Mouse (Mus musculus) retina, postnatal 1 day (tissue): Measurements from ENCODE around the gene Ppip5k1.
"Not testable (repeated sequence)": the region's sequence is repeated elsewhere in the genome, so short reads cannot be mapped to it uniquely, and the experiment has no call there.

Experiments used
- DNase-seq: peaks from one replicate; pipeline ENCODE4 v3.0.0-alpha.2; 2012

The Ppip5k1 gene

DNA sequence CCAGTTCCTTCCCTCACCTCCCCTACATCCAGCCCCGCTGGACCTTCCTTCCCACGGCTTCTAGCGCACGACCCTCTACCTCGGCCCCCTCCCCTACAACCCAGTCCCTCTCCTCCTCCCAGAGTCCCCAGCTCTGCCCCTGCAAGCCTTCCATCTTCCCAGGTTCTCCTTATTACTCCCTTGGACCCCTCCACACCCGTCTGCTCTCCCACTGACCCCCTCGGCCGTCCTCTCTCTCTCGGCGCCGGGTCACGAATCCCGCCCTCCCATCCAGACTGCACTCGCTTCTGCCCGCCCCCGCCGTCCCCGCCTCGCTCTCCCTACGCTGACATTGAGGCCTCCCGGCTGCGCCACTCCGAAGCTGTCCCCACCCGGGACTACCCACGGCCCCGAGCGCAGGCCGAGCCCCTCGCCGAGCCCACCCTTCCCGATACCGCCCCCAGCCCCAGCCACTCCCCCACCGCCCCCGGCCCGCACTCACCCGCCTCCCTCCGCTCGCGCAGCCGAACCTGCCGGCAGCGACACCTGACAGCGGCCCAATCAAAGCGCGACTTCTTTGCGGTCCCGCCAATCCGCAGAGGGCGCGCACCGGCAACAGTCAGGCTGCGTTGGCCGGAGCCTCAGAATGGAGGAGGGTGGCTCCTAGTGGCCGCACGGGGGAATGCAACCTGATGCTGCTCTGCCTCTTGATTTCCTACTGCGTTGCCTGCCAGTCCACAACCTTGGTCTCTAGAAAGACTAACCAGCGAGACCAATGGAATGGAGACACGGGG, at the start of gene Ppip5k1:
Ppip5k1 (minus strand) TSS at position 577 of the 773 bp plus-strand sequence.
- DNase-seq = peak; percentile 98

DNA sequence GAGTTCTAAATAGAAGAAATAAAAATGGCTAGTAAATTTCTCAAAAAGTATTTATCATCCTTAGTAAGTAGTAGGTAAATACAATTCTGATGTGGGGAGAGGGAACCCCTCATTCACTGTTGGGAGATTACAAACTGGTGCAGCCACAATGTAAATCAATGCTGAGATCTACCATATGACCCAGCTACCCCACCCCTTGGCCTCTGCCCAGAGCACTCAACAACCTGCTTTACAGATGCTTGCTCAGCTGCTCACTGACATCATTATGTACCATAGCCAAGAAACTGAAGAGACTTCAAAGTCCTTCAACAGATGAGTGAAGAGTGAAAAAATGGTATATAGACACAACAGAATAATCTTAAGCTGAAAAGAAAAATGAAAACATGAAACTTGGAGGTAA, 48.1 kb upstream of the Ppip5k1 start:
- no peak for DNase-seq

DNA sequence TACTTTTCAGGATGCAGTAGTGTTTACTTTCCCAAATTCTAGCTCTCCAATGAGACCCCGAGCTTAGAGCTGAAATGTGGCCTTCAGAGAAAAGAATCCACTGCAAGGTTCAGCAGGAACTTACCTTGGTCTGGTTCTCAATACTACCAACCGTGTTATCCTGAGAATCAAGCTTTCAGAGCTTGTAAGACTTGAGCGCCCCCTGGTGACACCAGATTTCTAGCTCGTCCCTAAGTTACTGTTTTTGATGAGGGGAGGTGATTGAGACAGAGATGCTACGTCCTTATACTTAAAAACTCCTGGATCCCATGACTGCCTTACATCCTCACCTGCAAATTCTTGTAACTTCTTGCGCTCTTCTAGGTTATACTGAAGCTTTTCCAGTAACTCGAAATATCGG, 41.4 kb upstream of the Ppip5k1 start:
- DNase-seq = peak; percentile 87

DNA sequence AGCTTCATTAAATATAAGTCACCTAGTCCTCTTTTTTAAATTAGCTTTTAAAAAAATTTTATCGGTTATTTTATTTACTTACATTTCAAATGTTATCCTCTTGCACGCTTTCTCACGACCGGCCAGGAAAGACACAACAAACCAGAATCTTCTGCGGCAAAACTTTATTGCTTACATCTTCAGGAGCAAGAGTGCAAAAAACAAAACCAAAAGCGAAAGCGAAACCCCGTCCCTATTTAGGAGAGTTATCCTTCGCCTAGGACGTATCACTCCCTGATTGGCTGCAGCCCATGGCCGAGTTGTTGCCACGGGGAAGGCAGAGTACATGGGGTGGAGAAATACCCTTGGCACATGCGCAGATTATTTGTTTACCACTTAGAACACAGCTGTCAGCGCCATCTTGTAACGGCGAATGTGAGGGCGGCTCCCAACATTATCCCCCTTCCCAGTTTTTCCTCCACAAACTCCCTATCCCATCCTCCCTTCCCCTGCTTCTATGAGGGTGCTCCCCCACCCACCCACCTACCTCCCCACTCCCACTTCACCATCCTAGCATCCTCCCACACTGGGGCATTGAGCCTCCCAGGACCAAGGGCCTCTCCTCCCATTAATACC, 31.9 kb upstream of the Ppip5k1 start, which contains the start of gene Strc:
Strc (minus strand) TSS at position 208 of the 615 bp plus-strand sequence.
- DNase-seq = not testable (repeated sequence)

DNA sequence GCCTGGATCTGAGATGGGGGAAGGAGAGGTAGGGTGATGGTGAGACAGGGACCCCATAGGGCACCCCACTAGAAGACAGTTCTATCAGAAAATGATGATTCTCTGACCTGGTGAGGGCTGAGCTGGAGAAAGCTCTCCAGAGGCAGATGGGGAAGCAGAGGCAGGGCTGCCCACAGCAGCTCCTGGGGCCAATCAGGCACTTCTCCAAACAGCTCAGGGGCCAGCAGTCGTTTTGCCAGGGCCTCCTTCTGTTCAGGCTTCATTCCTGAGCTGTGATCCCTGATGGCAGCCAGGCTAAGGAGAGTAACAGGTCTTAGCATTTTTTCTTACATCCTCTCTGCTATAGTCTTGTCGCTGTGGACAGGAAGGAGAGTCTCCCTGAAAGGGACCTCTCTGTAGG, 19.6 kb upstream of the Ppip5k1 start:
- DNase-seq = no peak

DNA sequence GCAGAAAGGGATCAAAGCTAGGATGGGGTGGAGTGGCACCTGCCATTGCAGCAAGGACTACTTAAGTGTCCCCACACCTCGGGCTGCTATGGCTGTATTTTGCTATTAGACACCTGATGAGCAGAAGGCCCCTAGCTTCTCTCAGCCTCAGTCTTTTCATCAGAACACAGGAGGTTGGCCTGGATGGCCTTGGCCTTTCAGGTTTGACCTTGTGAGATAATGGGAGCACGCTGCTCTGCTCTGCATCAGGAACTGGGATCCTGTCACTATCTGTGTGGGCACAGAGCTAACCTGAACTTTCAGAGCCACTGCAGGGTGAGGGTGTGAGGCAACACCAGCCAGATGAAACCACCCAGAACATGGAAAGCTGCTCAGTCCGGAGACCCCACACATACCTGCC, 17.1 kb upstream of the Ppip5k1 start:
- DNase-seq = no peak

DNA sequence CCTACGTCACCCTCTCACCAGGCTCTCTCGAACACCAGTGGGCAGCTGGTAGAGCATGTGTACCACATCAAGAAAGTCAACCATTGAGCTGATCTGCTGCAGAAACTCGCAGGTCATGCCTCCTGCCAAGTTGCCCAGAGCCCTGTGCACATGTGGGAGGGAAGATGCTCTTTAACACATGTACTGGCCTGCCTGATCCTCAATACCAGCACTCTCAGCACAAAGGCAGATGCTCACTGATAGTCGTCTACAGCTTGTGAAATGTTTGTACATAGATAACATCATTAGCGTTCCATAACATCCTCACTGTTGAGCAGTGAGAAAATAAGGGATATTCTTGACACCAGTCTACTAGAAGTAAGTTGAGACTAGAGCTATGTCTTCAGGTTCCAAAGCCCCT, 15.7 kb upstream of the Ppip5k1 start:
- DNase-seq = no peak

DNA sequence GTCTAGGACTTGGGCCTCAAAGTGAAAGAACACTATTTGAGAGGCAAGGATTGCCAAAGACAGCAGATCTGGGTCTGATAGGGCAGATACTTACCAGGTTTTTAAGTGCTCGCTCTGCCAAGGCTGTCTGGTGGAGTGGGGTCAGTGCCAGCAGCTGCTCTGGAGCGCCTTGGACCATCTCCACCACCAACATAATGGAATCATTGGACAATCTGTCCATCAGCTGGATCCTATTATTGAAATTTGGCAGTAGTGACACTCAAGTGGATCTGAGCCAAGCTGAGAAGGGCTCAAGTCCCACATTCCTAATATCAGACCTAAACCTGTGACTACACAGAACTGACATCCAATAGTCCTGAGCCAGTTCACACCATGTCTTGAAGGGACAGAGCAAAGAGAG, 13.6 kb upstream of the Ppip5k1 start:
- no peak for DNase-seq

DNA sequence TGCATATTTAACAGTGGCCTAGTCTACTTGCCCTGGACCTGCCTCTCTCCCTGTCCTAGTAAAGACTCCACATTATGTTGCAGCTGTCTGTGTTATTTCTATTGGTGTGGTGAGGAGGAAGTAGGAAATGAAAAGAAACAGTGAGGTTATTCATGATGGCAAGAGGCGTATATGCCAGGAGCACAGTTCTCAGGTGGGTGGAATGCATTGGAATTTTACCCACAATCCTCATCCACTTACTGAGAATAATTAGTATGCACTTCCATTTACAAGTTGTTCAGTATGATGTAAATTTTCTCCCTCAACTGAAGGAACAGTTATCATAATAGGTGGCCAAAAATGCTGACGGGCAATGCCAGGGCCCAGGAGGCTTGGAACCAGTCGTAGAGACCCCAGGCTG, 8.5 kb upstream of the Ppip5k1 start:
- no peak for DNase-seq

DNA sequence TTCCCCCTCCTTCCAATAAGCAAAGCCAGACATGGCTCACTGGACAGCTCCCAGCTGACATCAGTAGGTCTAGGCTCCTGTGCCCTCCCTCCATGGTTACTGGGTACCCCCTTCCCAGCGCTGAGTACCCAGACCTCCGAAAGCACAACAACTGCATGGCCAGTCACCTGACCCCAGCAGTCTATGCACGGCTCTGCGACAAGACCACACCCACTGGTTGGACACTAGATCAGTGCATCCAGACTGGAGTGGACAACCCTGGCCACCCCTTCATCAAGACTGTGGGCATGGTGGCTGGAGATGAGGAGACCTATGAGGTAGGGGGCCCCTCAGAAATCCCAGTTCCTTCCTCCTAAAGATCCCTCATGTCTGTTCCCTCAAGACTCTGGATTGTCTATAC, 4.3 kb upstream of the Ppip5k1 start:
- peak; percentile 21 for DNase-seq

DNA sequence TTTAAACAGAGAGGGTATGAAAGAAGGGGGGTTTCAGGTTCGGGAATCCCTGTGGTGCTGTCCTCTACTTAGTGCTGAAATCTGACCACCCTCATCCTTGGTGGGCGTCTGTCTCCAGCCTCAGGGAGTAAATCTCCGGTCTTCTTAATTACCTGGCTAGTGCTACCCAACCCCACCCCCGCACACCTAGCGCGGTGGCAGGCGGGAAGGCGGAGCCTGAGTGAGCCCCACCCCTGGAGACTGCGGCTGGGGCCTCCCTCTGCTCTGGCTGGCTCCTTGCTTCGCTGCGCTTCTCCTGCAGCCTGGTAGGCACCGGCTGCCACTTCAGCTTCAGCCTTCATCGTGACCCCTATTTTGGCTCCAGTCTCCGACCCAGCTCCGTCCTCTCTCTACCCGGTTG, 3.2 kb upstream of the Ppip5k1 start:
- DNase-seq = peak; percentile 66

DNA sequence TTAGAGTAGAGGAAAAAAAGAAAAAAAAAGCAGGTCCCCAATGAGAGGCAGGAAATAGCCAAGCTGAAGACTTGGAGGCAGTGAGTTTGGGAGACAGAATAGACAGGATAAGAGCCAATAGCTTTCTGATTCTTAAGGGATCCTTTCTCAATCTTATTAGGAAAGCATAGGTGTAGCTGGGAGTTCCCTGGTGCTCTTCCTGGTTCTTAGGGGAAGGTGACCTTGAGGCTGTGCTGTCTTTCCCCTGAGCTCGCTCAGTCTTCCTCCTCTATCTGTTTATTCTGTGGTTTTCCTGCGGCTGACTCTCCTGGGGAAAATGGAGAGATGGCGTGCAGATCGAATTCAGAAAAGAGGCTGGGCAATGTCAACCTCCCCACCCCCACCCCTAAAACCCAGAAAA, 2.8 kb upstream of the Ppip5k1 start:
- DNase-seq = no peak

DNA sequence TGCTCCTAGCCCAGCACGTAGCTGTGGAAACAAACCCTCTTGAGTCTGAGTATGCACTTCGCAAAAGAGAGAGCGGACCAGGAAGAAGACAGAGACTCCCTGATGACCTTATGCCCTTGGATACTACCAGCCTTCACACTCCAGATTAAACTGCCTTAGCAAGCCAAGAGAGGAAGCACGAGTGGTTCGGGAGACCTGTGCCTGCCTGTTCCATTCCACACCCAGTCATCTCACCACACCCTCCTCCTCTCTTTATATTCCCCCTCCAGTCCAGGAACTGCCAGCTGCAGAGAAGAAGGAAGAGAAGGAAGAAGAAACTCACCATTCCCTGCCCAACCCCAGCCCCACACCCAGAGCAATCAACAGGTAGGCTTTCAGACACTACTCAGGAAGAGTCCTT, 2.3 kb upstream of the Ppip5k1 start, which contains the start of gene Ckmt1:
Ckmt1 (plus strand) TSS at position 221 of the 400 bp plus-strand sequence.
- DNase-seq = no peak

DNA sequence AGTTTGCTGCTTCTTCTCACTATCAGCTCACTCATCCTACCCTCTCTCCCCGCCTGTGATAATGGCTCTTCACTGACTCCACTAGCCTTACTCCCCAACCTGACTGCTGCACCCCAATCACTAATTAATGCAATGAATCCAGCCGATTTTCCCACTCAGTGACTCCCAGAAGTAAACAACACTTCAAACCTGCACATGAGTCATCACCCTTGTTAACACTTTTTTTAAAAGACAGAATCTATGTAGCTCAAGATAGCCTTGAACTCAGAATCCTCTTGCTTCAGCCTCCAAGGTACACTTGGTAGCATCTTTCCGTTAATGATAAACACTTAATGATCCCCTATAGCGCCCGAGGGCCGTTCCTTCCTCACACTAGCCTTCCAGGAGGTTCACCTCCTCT, 818 bp downstream of the Ppip5k1 start:
- no peak for DNase-seq

DNA sequence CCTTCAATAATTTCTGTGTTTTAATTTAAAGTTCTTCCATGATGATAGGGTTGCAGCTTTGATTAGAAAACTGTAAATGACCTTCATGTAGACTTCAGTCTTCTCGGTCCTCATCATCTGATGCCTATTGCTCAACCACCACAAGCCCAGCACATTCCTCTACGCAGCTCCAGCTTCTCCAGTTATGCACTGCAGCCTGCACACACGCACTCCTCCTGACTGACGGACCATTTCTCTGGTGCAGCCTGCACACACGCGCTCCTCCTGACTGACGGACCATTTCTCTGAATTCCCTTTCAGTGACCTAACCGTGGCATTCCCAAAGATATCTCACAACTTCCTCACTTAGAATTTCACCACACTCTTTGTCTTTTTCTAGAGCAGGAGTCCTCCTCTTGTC, 2.0 kb downstream of the Ppip5k1 start:
- DNase-seq = no peak

DNA sequence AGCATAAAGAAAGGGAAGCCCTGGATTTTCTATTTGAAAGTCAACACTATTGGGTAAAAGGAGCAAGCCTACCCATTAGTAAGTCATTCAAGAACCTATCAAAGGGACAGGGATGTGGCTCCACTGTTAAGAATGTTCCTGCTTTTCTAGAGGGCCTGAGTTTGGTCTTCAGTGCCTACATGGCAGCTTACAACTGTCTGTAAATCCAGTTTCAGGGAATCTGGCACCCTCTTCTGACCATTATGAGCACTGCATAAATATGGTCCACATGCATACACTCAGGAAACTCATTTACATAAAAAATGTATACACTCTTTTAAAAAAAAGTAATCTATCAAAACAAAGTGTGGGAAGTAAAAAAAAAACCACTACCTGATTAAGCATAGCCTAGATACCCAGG, 16.1 kb downstream of the Ppip5k1 start:
- DNase-seq = no peak

DNA sequence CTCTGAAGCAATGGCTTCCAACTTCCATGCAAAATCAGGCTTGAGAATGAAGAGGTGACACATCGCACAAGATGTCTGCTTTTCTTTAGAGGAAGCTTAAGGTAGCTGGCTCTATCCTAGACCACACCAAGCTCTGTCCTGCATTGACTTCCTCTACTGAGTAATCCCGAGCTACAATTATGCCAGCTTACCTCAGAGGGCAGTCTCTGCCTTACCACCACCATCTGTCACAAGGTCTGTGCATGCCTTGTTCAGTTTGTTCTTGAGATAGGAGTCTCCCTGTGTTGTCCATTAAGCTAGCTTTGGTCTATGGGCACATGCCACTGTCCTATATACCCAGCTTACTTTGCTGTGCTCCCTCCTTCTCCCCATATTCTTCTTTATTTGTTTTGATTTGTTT, 25.7 kb downstream of the Ppip5k1 start:
- peak; percentile 43 for DNase-seq

DNA sequence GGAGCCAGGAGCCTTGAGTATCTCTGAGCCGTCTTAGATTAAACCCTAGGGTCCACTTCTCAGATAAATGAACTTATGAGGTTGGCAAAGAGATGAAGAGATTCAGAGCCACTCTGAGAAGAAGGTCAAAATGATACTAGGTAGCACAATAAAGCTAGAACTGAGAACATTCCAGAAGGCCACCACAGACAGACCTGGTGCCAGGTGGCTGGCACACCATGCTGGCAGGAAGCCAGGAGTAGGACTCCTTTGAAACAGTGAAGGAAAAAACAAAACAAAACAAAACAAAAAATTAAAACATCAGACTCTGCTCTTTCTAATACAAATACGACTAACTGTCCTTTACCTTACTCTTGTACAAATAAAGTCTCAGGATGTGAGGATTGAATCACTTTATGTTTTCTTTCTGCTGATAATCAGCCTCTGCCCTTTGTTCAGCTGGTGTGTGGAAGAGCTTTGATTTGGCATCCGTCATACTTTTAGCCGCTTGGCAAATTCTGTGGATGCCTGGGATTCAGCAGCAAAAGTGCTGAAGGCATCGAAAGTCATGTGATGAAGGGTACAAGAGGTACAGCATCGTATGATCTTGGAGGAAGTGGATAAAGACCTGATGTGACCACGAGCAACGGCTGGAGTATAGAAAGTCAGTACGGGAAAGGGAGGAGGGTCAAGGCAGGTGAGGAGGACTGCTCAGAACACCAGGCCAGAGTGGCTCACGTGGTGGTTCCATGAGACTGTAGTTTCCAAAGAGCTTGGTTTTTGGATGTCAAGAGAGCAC, 31.3 kb downstream of the Ppip5k1 start:
- no peak for DNase-seq

DNA sequence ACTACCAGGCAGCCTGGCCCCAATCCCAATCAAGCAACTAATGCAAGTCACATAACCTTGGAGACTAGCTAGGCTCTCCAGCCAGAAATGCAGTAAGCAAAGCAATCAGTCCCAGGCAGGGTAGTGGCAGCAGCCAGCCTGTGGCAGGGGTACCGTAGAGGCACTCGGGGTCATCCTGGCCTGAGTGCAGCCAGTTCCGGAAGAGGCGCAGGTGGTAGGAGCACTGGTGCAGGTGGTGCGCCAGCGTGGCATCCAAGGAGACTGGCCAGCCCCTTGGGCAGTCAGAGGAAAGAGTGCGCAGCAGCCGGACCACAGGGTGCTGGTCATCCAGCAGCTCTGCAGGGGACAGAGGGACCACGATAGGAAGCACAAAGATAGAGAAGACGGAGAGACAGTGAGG, 32.2 kb downstream of the Ppip5k1 start:
- DNase-seq = no peak

DNA sequence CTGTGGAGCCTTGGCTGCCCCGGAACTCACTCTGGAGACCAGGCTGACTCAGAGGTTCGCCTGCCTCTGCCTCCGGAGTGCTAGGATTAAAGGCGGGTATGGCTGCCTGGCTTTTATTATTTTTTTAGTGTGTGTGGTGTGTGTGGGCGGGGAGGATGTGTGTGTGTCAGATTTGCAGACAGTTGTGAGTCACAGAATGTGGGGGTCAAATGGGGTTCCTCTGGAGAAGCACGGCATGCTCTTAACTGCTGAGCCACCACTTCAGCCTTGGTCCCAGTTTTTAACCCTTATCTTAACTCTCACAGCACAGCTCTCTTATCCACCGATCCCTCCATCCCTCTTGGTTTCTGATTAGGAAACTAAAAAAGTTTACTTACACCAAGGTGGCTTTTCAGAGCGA, 38.9 kb downstream of the Ppip5k1 start:
- no peak for DNase-seq

DNA sequence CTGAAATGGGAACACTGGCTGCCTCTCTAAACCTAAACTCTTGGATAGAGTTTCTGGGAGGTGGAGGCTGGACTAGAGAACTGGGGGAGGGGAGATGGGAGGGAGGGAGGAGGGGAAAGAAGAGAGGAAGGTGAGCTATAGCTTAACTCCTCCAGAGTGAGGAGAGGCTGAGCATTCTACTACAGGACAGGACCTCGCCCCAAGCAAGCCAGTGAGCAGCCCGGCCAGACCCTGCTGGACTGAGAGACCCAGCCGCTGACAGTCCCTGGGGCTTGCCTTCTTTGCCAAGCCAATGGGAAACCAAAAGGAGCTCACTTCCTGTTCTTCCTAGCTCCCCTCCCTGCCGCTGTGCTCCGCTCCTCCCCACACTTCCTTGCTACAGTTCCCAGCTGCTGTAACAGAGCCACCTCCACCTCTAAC, 46.2 kb downstream of the Ppip5k1 start:
- DNase-seq = no peak

DNA sequence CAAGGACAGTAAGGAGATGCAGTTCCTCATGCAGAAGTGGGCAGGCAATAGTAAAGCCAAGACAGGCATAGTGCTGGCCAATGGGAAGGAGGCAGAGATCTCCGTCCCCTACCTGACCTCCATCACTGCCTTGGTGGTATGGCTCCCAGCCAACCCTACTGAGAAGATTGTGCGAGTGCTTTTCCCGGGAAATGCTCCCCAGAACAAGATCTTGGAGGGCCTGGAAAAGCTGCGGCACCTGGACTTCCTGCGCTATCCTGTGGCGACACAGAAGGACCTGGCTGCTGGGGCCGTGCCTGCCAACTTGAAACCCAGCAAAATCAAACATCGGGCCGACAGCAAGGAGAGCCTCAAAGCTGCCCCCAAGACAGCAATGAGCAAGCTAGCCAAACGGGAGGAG, 55.2 kb downstream of the Ppip5k1 start:
- no peak for DNase-seq

DNA sequence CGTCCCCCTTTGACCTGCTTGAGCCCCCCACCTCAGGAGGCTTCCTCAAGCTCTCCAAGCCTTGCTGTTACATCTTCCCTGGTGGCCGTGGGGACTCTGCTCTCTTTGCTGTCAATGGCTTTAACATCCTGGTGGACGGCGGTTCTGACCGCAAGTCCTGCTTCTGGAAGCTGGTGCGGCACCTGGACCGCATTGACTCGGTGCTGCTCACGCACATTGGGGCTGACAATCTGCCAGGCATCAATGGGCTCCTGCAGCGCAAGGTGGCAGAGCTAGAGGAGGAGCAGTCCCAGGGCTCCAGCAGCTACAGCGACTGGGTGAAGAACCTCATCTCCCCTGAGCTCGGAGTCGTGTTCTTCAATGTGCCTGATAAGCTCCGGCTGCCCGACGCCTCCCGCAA, 55.7 kb downstream of the Ppip5k1 start:
- DNase-seq = no peak

DNA sequence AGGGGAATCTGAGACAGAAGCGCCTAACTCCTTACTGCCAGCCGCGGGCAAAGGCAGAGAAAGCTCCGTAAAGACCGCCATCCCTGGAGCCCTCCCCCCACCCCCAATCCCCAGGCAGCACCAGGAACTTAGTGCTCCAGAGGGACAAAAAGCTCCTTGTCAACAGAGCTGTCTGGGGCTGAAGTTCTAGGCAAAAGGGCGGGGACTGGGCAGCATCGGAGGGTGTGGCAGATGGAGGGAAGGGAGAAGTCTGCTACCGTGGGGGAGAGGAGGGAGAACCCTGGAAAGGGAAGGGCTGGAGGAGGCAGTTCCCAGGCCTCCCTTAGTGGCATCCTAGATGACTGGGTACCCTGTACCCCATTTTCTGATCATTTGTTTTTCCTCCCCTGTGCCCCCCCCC, 57.1 kb downstream of the Ppip5k1 start:
- peak; percentile 53 for DNase-seq
